In genomic region chr8:87481396-87481795, GRCm38 (mm10) we compare ENCODE assay signal across 18 mouse cellular contexts. TPM values are rescaled to one million over a fixed set of nuclear protein-coding genes. Genes with fewer than 3 reads are reported as not detected.
"Had no signal": no experiment of that assay in that cellular context is flagged by ENCODE, and none has a peak within 500 bp of the region (broad histone marks: within the 10 kb centered on the region; RNA-seq: fewer than 3 reads in every experiment).

No protein-coding gene starts in this region.

- DNase-seq: liver, postnatal 0 days; lung, adult 2 months; lung, postnatal 14 days; lung, postnatal 36 days; right cerebral cortex, postnatal 14 days; thymus, adult 2 months; thymus, postnatal 25 days; thymus, postnatal 4 days had no signal

- H3K27me3 ChIP-seq: neural tube, embryonic 12.5 days had no signal

- H3K4me3 ChIP-seq: liver, embryonic 15.5 days; lung, embryonic 15.5 days; megakaryocyte, embryonic 14.5 days; midbrain, embryonic 15.5 days; neural tube, embryonic 12.5 days; stomach, embryonic 15.5 days had no signal

- H3K9ac ChIP-seq: liver, embryonic 15.5 days; liver, postnatal 0 days; lung, embryonic 15.5 days; midbrain, embryonic 15.5 days; neural tube, embryonic 12.5 days; stomach, embryonic 15.5 days had no signal

- H3K36me3 ChIP-seq: liver, embryonic 15.5 days; lung, embryonic 15.5 days; midbrain, embryonic 15.5 days; neural tube, embryonic 12.5 days; stomach, embryonic 15.5 days had no signal

- H3K27ac ChIP-seq: liver, embryonic 15.5 days; lung, embryonic 15.5 days; macrophage; midbrain, embryonic 15.5 days; neural tube, embryonic 12.5 days; stomach, embryonic 15.5 days; stomach, postnatal 0 days had no signal

- H3K4me2 ChIP-seq: liver, embryonic 15.5 days; lung, embryonic 15.5 days; midbrain, embryonic 11.5 days; midbrain, embryonic 15.5 days; neural tube, embryonic 12.5 days; stomach, embryonic 15.5 days had no signal

- ATAC-seq: liver, postnatal 0 days; lung, postnatal 0 days; midbrain, embryonic 15.5 days had no signal

- H3K9me3 ChIP-seq: liver, embryonic 15.5 days; lung, embryonic 15.5 days; megakaryocyte, embryonic 14.5 days; midbrain, embryonic 15.5 days; neural tube, embryonic 12.5 days; stomach, embryonic 15.5 days had no signal

- H3K4me1 ChIP-seq: liver, embryonic 15.5 days; lung, embryonic 15.5 days; megakaryocyte, embryonic 14.5 days; neural tube, embryonic 12.5 days; stomach, embryonic 15.5 days had no signal

RNA-seq across cellular contexts. Expression of gene Cbln1, which starts 9.0 kb away (rescaled TPM):
- polyA plus RNA-seq: liver, embryonic 15.5 days; liver, postnatal 0 days; lung, adult 2 months; lung, embryonic 15.5 days; lung, postnatal 0 days; macrophage had no signal
